Mouse (Mus musculus) neural tube, embryonic 12.5 days (tissue): ENCODE data around the gene Galnt15. TPM values are rescaled to one million over a fixed set of nuclear protein-coding genes. Genes with fewer than 3 reads are reported as not detected.
"Not testable (repeated sequence)": the region's sequence is repeated elsewhere in the genome, so short reads cannot be mapped to it uniquely, and the experiment has no call there.

Source experiments
- ATAC-seq: fragments of 200-750 bp; cut with Nextera tagmentation; 2 replicates; pipeline ENCODE4 v1.8.0; 2017; ENCODE audit warnings: low read depth, mild to moderate bottlenecking, moderate TSS enrichment, moderate library complexity; ENCODE audit not compliant: low FRiP score
- H3K27ac ChIP-seq: fragments of 300-500 bp; sonication (generic); 2 replicates; pipeline ENCODE4 v1.5.1; 2016
- H3K27me3 ChIP-seq: fragments of 300-500 bp; sonication (generic); replicated peaks from 2 replicates; pipeline ENCODE4 v1.6.1; 2016; ENCODE audit warnings: mild to moderate bottlenecking
- H3K36me3 ChIP-seq: fragments of 300-500 bp; sonication (generic); 2 replicates; pipeline ENCODE4 v1.6.1; 2016; ENCODE audit warnings: mild to moderate bottlenecking
- H3K4me1 ChIP-seq: fragments of 300-500 bp; sonication (generic); 2 replicates; pipeline ENCODE4 v1.6.1; 2016
- H3K4me2 ChIP-seq: fragments of 300-500 bp; sonication (generic); replicated peaks from 2 replicates; pipeline ENCODE4 v1.6.1; 2016; ENCODE audit warnings: mild to moderate bottlenecking
- H3K4me3 ChIP-seq: fragments of 300-500 bp; sonication (generic); 2 replicates; pipeline ENCODE4 v1.5.1; 2016
- H3K9ac ChIP-seq: fragments of 300-500 bp; sonication (generic); 2 replicates; pipeline ENCODE4 v1.6.1; 2016; ENCODE audit warnings: mild to moderate bottlenecking
- H3K9me3 ChIP-seq: fragments of 300-500 bp; sonication (generic); 2 replicates; pipeline ENCODE4 v1.6.1; 2016; ENCODE audit warnings: mild to moderate bottlenecking
- WGBS: fragments of 180-500 bp; shearing (Covaris S2); methylation state at CpG from one replicate; pipeline ENCODE4 v1.1.7; 2016; 5-methylcytosine and 5-hydroxymethylcytosine counted together
- polyA plus RNA-seq: library from polyadenylated mRNA; unstranded; fragments of >200 nt; fragmentation: Nextera tagmentation; extraction: Ambion mirVana; gene quantifications from 2 replicates; pipeline ENCODE4 v1.2.1, GENCODE M21; 2016

Galnt15 gene
- polyA plus RNA-seq, 1 experiment from 2014 or later, result 0.06 TPM

DNA sequence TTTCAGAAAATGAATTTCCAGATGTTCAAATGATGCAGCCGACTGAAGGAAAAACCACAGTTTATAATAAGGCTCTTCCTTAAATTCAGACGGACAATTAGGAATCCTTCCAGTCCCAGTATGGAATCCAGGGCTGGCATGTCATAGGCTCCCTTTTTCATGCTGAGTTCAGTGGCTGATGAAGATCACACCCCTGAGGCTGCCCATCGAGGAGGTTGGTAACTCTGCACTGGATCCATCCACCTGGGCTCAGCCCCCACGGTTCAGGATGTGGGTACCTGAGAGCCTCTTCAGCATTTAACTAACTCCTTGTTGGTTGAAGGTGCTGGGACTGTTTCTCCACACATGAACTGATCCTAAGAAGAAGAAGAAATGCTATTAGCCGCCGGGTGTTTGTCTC lies 54.1 kb downstream of the Galnt15 start:
- H3K4me2 ChIP-seq, result no peak overlapping the region
- no peaks in the 10 kb centered on the region for H3K27me3 ChIP-seq
- WGBS, result 91% methylated on average over 6 of the region's 6 CpGs
- H3K36me3 ChIP-seq, result peaks cover 26% of the 10 kb centered on the region
- no peak overlapping the region for H3K4me3 ChIP-seq
- H3K9ac ChIP-seq, result no peak overlapping the region
- no peak for ATAC-seq
- H3K27ac ChIP-seq, result no peak overlapping the region
- H3K4me1 ChIP-seq, result peaks cover 16% of the 10 kb centered on the region
- H3K9me3 ChIP-seq, result no peaks in the 10 kb centered on the region

DNA sequence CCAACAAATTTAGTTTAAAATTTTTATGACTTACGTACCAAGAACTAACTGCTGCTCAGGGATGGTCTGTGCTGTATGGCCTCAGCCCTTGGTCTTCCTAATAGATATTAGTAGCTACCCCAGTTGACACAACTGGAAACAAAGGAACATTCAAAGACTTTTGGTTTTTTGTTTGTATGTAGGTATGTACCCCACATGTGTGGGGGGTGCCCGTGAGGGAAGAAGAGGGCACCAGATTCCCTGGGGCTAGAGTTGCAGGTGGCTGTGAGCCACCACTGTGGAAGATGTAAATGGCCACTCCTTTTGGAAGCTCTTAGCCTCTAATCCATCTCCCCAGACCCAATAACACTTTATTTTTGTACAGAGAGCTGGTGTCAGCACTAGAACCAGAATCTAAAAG lies 54.7 kb downstream of the Galnt15 start:
- Histone ChIP-seq H3K9me3 (no peaks in the 10 kb centered on the region), H3K4me3 (no peak overlapping the region), H3K27ac (no peak overlapping the region), H3K4me1 (peaks cover 16% of the 10 kb centered on the region), H3K9ac (no peak overlapping the region), H3K27me3 (no peaks in the 10 kb centered on the region), H3K36me3 (peaks cover 26% of the 10 kb centered on the region), H3K4me2 (no peak overlapping the region)
- no peak for ATAC-seq
- 98% methylated on average over 2 of the region's 2 CpGs for WGBS

DNA sequence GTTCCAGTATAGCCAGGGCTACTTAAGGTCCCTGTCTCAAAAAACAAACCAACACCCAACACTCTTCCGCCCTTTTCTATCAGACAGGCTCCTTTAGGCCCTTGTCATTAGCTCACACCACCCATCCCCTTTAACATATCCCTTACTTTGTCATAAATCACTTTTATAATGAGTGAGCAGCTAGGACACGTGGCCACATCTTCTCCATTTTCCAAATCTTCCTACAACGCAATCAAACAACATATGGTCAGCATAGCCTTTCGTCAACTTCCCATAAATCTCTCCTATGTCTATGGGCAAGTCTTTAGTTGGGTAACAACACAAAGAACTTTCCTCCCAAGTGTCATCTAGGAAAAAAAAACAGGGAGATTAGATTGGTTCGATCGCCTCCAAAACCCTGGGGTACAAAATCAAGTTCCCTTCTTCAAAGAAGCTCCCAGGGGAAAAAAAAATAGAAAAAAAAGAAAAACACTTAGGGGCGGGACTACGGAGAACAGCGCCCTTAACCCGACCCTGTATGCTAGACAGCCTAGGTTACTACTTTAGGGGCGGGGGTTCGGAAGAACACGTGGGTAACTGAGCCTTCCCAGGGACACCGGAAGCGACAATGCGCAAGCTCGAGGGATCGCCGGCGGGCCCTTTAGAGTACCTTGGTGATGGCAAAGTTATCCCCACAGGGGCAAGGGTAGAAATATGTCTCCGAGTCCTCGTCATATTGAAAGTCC lies 56.1 kb downstream of the Galnt15 start, which contains the start of gene Oxnad1:
Gene Oxnad1, plus strand, starts transcription at position 614 of the 725 bp plus-strand sequence.
- ATAC-seq, result peak; percentile 96
- peak within 1 kb of the TSS; percentile 73 for H3K4me2 ChIP-seq
- H3K4me1 ChIP-seq, result peaks cover 16% of the 10 kb centered on the region
- peak within 1 kb of the TSS; percentile 55 for H3K4me3 ChIP-seq
- H3K9me3 ChIP-seq, result no peaks in the 10 kb centered on the region
- WGBS, result 3% methylated on average over 22 of the region's 22 CpGs
- peaks cover 26% of the 10 kb centered on the region for H3K36me3 ChIP-seq
- H3K27ac ChIP-seq, result no peak within 1 kb of the TSS
- H3K27me3 ChIP-seq, result no peaks in the 10 kb centered on the region
- H3K9ac ChIP-seq, result peak within 1 kb of the TSS; percentile 65

DNA sequence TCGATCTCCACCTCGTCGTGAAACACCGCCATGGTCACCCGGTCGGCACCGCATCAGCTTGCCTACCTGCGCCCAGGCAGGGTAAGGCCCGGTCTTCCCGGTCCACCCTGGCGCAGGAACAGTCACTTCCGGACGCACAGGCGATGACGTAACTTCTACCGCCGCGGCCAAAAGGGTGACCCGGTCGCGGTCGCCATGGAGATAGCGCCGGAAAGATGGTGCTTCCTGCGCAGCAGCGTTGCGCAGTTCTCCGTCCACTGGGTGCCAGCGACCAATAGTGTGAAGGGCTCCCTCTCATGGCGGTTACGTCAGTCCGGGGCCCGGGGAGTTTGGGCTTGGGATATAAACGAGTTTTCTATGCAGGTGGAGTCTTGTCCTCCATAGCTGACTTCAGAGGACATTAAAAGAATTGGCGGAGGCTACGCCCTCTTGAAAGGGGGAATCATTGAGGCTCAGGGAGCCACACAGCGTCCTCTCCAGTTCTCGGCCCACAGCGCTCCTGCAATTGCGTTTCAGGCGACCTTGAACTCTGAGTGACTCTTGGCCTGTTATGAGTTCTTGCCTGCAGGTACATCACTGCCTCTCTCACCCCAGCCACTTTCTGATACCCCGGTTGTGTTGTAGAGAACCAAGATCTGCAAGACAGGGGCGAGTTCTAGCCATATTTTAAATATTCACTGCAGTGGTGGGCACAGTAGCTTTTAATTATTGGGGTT lies 56.9 kb downstream of the Galnt15 start, which contains the start of gene Dph3:
Gene Dph3, minus strand, starts transcription at position 244 of the 716 bp plus-strand sequence.
- under 1% methylated on average over 43 of the region's 43 CpGs for WGBS
- Histone ChIP-seq H3K27ac (no peak within 1 kb of the TSS), H3K27me3 (no peaks in the 10 kb centered on the region), H3K4me2 (peak within 1 kb of the TSS; percentile 73), H3K4me1 (peaks cover 16% of the 10 kb centered on the region), H3K36me3 (peaks cover 24% of the 10 kb centered on the region), H3K4me3 (peak within 1 kb of the TSS; percentile 55), H3K9me3 (no peaks in the 10 kb centered on the region), H3K9ac (peak within 1 kb of the TSS; percentile 65)
- ATAC-seq, result peak; percentile 97

DNA sequence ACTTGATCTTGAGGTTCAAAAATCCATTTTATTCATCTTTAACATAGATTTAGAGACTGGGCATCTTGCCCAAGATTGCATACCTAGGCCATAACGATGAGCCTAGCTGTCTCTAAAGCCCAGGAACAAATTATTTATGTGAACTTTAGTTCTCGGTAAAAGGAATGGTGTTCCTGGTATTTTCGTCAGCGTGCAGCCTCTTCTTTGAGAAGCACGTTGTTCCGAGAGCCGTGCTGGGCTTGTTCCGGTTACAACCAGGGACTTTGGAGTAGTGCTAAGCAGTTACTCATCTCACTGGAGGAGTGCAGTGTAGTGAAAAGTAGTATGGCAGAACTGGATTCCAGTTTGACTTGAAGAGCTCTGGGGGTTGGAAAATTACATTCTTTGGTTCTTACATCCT lies 57.4 kb downstream of the Galnt15 start:
- no peak overlapping the region for H3K27ac ChIP-seq
- 27% methylated on average over 8 of the region's 8 CpGs for WGBS

DNA sequence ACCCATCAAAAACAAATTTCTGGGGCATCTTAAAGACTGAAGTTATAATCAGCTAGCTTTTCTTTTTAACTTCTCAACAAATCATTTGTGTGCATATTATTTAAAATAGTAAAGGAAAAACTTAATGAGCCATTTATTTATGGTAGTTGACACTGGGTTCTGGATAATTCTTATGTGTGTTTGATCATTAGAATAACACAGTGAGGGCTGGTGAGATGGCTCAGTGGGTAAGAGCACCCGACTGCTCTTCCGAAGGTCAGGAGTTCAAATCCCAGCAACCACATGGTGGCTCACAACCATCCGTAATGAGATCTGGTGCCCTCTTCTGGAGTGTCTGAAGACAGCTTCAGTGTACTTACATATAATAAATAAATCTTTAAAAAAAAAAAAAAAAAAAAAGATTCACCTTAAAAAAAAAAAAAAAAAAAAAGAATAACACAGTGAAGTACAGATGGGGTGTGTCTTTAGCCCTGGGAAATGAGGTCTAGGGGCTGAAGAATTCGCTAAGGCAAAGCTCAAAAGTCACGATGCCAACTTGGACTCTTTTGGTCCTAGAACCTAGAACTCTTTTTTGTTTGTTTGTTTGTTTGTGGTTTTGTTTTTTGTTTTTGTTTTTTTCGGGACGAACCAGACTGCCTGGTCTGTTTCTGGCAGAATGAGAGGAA lies 58.9 kb downstream of the Galnt15 start:
- peaks cover 13% of the 10 kb centered on the region; the same call in 1 of the 2 replicates for H3K36me3 ChIP-seq
- H3K9ac ChIP-seq, ATAC-seq, H3K4me3 ChIP-seq, H3K4me2 ChIP-seq, H3K27me3 ChIP-seq, H3K27ac ChIP-seq, H3K9me3 ChIP-seq: not testable (repeated sequence)
- H3K4me1 ChIP-seq, result peaks cover 16% of the 10 kb centered on the region
- 91% methylated on average over 7 of the region's 7 CpGs for WGBS

More for the DNA sequence above, 57.4 kb downstream of the Galnt15 start:
- no peak for ATAC-seq
- no peaks in the 10 kb centered on the region for H3K27me3 ChIP-seq
- peak overlapping the region; percentile 55 for H3K4me3 ChIP-seq
- H3K9ac ChIP-seq, result peak overlapping the region; percentile 65
- no peaks in the 10 kb centered on the region for H3K9me3 ChIP-seq
- peaks cover 19% of the 10 kb centered on the region for H3K36me3 ChIP-seq
- peak overlapping the region; percentile 73 for H3K4me2 ChIP-seq
- peaks cover 16% of the 10 kb centered on the region for H3K4me1 ChIP-seq

DNA sequence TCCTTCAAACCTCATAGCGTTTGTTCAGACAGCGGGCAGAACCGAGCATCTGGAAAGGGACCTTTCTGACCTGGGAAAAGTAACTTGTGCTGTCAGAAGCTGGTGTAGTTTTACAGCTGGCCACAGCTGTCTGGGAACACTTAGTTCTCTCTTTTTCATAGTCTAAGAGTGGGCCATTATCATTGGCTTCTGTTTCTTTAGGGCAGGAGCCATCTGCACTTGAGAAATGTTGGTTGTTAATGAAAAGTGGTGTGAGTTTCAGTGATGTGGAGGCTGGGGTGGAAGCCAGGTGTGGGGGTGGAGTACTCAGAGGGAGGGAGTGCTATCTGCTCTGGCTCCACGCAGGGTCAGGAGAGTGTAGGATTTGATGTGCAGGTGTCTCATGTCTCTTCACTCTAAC lies 62.3 kb downstream of the Galnt15 start:
- no peak overlapping the region for H3K4me2 ChIP-seq
- no peaks in the 10 kb centered on the region for H3K9me3 ChIP-seq
- H3K36me3 ChIP-seq, result peaks cover 36% of the 10 kb centered on the region
- no peaks in the 10 kb centered on the region for H3K27me3 ChIP-seq
- peaks cover 9% of the 10 kb centered on the region for H3K4me1 ChIP-seq
- no peak overlapping the region for H3K27ac ChIP-seq
- 78% methylated on average over 4 of the region's 4 CpGs for WGBS
- H3K9ac ChIP-seq, result no peak overlapping the region
- H3K4me3 ChIP-seq, result no peak overlapping the region
- no peak for ATAC-seq

DNA sequence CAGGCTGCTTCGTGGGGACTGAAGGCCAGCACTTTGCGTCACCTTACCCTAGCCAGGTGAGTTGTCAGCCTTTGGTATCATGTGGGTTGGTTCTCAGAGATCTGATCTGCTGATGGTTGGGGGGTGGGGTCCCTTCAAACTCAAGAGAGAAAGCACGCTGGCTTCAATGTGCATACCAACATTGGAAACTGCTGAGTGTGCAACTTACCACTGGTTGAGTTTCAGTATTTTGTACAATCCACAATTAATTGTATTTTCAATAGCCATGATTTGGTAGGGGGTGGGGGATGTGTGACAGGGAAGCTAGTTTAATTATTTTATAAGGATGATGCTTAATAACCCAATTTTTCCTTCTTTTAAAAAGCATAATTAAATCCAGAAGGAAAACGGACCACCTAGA lies 62.9 kb downstream of the Galnt15 start:
- H3K9ac ChIP-seq, result no peak overlapping the region
- no peaks in the 10 kb centered on the region for H3K9me3 ChIP-seq
- WGBS, result 91% methylated on average over 4 of the region's 4 CpGs
- H3K36me3 ChIP-seq, result peaks cover 40% of the 10 kb centered on the region
- no peak overlapping the region for H3K4me3 ChIP-seq
- no peak overlapping the region for H3K4me2 ChIP-seq
- no peak for ATAC-seq
- H3K27me3 ChIP-seq, result no peaks in the 10 kb centered on the region
- no peak overlapping the region for H3K27ac ChIP-seq
- H3K4me1 ChIP-seq, result peaks cover 5% of the 10 kb centered on the region; the same call in 1 of the 2 replicates

DNA sequence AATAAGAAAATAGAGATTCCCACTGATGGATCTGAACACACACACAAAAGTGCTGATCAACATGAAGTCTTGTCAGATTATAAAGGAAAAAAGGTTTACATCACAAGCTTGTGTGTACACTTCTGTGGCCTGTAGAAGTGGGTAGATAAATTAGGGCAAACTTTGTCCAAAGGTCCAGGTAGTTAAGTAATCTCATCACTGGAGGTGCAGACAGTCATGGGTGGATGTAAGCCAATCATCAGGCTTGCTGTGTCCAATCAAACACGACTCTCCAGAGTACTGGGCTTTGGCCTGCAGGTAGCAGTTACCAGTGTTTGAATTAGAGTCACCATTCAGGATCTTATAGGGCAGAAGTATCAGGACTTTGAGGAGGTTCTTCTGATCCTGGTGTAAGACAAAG lies 64.2 kb downstream of the Galnt15 start:
- Histone ChIP-seq H3K4me1 (no peaks in the 10 kb centered on the region), H3K9ac (no peak overlapping the region), H3K9me3 (no peaks in the 10 kb centered on the region), H3K4me2 (no peak overlapping the region), H3K36me3 (peaks cover 51% of the 10 kb centered on the region), H3K27ac (no peak overlapping the region), H3K4me3 (no peak overlapping the region), H3K27me3 (no peaks in the 10 kb centered on the region)
- no peak for ATAC-seq
- 71% methylated on average over 1 of the region's 1 CpGs for WGBS

DNA sequence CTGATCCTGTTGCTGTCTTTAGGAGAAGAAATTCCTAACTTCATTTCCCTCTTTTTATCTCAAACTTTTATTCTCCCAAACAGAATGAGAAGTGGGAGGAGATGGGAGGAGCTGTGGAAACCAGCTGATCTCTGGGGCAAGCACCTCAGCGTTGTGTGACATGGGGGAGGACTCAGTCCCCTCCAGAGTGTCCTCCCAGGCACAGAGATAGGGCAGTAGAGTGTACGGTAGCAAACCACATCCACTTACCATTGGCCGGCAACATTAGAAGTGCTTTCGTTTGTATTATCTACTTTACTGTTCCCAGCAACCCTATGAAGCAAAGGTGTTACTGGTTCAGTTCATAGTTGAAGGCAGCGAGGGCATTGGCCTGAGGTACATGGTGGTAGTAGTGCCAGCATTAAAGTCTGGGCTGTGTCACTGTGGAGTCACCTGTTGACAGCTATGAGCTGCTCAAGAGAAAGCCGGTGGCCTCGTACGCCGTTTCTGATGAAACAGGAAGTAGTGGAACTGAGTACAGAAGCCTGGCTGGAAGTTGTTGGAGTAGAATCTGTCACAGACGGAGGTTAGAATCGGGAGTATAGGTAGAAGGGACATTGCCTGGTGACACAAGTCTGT lies 64.8 kb downstream of the Galnt15 start:
- Histone ChIP-seq H3K4me1 (no peaks in the 10 kb centered on the region), H3K4me2 (no peak overlapping the region), H3K27ac (no peak overlapping the region), H3K36me3 (peaks cover 56% of the 10 kb centered on the region), H3K4me3 (no peak overlapping the region), H3K9ac (no peak overlapping the region), H3K9me3 (no peaks in the 10 kb centered on the region), H3K27me3 (no peaks in the 10 kb centered on the region)
- ATAC-seq, result no peak
- 93% methylated on average over 11 of the region's 11 CpGs for WGBS

DNA sequence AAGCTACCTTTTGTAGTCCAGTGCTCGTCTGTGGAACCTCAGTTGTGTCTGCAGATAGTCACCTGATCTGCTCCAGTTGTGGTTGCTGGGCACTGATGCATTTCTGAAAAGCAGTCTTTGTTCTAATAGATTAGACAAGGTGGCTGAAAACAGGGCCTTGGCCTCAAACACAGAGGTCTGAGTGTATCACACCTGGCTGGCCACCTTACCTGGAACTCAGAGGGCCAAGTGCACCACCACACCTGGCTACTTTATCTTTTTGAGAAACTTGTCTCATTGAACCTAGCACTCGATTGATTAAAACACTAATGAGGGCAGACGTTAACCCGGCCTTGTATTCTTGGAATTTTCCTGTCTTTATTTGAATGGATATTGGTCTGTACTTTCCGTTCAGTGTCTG lies 66.9 kb downstream of the Galnt15 start:
- Histone ChIP-seq H3K27ac (no peak overlapping the region), H3K9me3 (no peaks in the 10 kb centered on the region), H3K9ac (no peak overlapping the region), H3K27me3 (no peaks in the 10 kb centered on the region), H3K4me2 (no peak overlapping the region), H3K4me1 (no peaks in the 10 kb centered on the region), H3K4me3 (no peak overlapping the region), H3K36me3 (peaks cover 76% of the 10 kb centered on the region)
- no peak for ATAC-seq
- 89% methylated on average over 5 of the region's 5 CpGs for WGBS

DNA sequence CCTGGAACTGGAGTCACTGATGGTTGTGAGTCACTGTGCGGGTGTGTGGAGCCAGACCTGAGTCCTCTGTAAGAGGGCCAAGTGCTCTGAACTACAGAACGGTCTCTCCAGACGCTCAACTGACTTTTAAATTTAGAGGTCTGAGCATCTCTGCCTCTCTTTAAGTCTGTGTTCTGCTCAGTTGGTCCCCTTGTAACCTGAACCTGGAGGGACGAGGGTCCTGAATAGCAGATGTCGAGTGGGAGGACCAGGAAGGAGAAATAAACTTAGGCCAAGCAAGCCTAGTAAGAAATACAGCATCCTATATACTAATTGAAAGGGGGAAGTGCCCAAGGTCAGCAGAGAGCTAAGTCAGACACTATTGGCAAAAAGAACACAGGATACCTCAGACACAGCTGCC lies 68.0 kb downstream of the Galnt15 start:
- Histone ChIP-seq H3K36me3 (peaks cover 78% of the 10 kb centered on the region), H3K9me3 (no peaks in the 10 kb centered on the region), H3K27me3 (no peaks in the 10 kb centered on the region), H3K4me1 (no peaks in the 10 kb centered on the region), H3K27ac (no peak overlapping the region), H3K9ac (no peak overlapping the region), H3K4me3 (no peak overlapping the region), H3K4me2 (no peak overlapping the region)
- ATAC-seq, result no peak
- WGBS, result 90% methylated on average over 5 of the region's 5 CpGs
